Mouse (Mus musculus) lung, embryonic 14.5 days (tissue): ENCODE data around the gene Unc13d. TPM values are rescaled to one million over a fixed set of nuclear protein-coding genes. Genes with fewer than 3 reads are reported as not detected.

ENCODE experiments used
- ATAC-seq: fragments of 200-750 bp; cut with Nextera tagmentation; 2 replicates; pipeline ENCODE4 v1.8.0; 2017; ENCODE audit warnings: mild to moderate bottlenecking, moderate TSS enrichment, moderate library complexity; ENCODE audit not compliant: insufficient read depth
- DNase-seq: peaks from one replicate; pipeline ENCODE4 v3.0.0-alpha.2; 2015
- H3K27ac ChIP-seq: fragments of 300-500 bp; sonication (generic); 2 replicates; pipeline ENCODE4 v1.5.1; 2014; ENCODE audit warnings: low read depth, mild to moderate bottlenecking, moderate library complexity
- H3K27me3 ChIP-seq: fragments of 300-500 bp; sonication (generic); 2 replicates; pipeline ENCODE4 v1.6.1; 2014; ENCODE audit warnings: low read length, control low read depth; ENCODE audit not compliant: insufficient read depth
- H3K36me3 ChIP-seq: fragments of 300-500 bp; sonication (generic); 2 replicates; pipeline ENCODE4 v1.6.1; 2014; ENCODE audit warnings: control low read depth; ENCODE audit not compliant: insufficient read depth
- H3K4me1 ChIP-seq: fragments of 300-500 bp; sonication (generic); 2 replicates; pipeline ENCODE4 v1.6.1; 2014; ENCODE audit warnings: antibody characterized with exemption, control low read depth; ENCODE audit not compliant: insufficient read depth
- H3K4me2 ChIP-seq: fragments of 300-500 bp; sonication (generic); 2 replicates; pipeline ENCODE4 v1.6.1; 2014; ENCODE audit warnings: mild to moderate bottlenecking
- H3K4me3 ChIP-seq: fragments of 300-500 bp; sonication (generic); 2 replicates; pipeline ENCODE4 v1.5.1; 2014; ENCODE audit warnings: low read depth, low read length
- H3K9ac ChIP-seq: fragments of 300-500 bp; sonication (generic); 2 replicates; pipeline ENCODE4 v1.6.1; 2014
- H3K9me3 ChIP-seq: fragments of 300-500 bp; sonication (generic); 2 replicates; pipeline ENCODE4 v1.6.1; 2016; ENCODE audit warnings: low read depth, low read length, control low read depth
- CTCF ChIP-seq: IDR thresholded peaks from 2 replicates; pipeline ENCODE4 v1.5.1; 2016; ENCODE audit warnings: antibody characterized with exemption, low read depth
- WGBS: fragments of 180-500 bp; shearing (Covaris S2); extraction: QIAGEN DNeasy Blood & Tissue Kit; methylation state at CpG from one replicate; pipeline ENCODE4 v1.1.7; 2014; 5-methylcytosine and 5-hydroxymethylcytosine counted together
- polyA plus RNA-seq: library from polyadenylated mRNA; unstranded; fragments of >200 nt; fragmentation: Nextera tagmentation; extraction: Ambion mirVana; gene quantifications from 2 replicates; pipeline ENCODE4 v1.2.1, GENCODE M21; 2014

The Unc13d gene
- polyA plus RNA-seq, 1 experiment from 2014 or later = 3.3 TPM

GRCm38 (mm10) chr11:116106154-116106962 lies 28.6 kb upstream of the Unc13d start:
- Histone ChIP-seq H3K9me3 (no peaks in the 10 kb centered on the region), H3K36me3 (no peaks in the 10 kb centered on the region), H3K27me3 (peaks cover 41% of the 10 kb centered on the region), H3K4me2 (peak overlapping the region; percentile 51), H3K4me3 (peak overlapping the region; percentile 2; the same call in 1 of the 2 replicates), H3K9ac (peak overlapping the region; percentile 6), H3K4me1 (peaks cover 44% of the 10 kb centered on the region), H3K27ac (no peak overlapping the region)
- TF ChIP-seq CTCF = no peak
- DNase-seq = peak; percentile 59
- no peak for ATAC-seq
- WGBS = 23% methylated on average over 32 of the region's 32 CpGs

GRCm38 (mm10) chr11:116105065-116105464 lies 27.3 kb upstream of the Unc13d start:
- WGBS = 89% methylated on average over 2 of the region's 2 CpGs
- Histone ChIP-seq H3K9me3 (no peaks in the 10 kb centered on the region), H3K27me3 (peaks cover 35% of the 10 kb centered on the region), H3K4me2 (no peak overlapping the region), H3K9ac (no peak overlapping the region), H3K27ac (no peak overlapping the region), H3K36me3 (no peaks in the 10 kb centered on the region), H3K4me3 (no peak overlapping the region), H3K4me1 (peaks cover 52% of the 10 kb centered on the region)
- no peak for ATAC-seq
- no peak for DNase-seq
- no peak for TF ChIP-seq CTCF

- Histone ChIP-seq H3K36me3 (no peaks in the 10 kb centered on the region), H3K9me3 (no peaks in the 10 kb centered on the region), H3K4me2 (0 out of 2 replicates have a peak overlapping the region, but pooled peaks have one; percentile 5), H3K27me3 (peaks cover 26% of the 10 kb centered on the region), H3K27ac (peak overlapping the region; percentile 68), H3K9ac (no peak overlapping the region), H3K4me1 (peaks cover 49% of the 10 kb centered on the region), H3K4me3 (no peak overlapping the region)
- WGBS = 37% methylated on average over 14 of the region's 14 CpGs
- DNase-seq (peak; percentile 70), ATAC-seq (peak; percentile 44; the same call in 1 of the 2 replicates)
- no peak for TF ChIP-seq CTCF
Observed at GRCm38 (mm10) chr11:116104006-116104646, 26.4 kb upstream of the Unc13d start.

GRCm38 (mm10) chr11:116103572-116103971 lies 25.8 kb upstream of the Unc13d start:
- Histone ChIP-seq H3K9me3 (no peaks in the 10 kb centered on the region), H3K27ac (peak overlapping the region; percentile 68), H3K4me1 (peaks cover 49% of the 10 kb centered on the region), H3K36me3 (no peaks in the 10 kb centered on the region), H3K27me3 (peaks cover 20% of the 10 kb centered on the region), H3K9ac (no peak overlapping the region), H3K4me3 (no peak overlapping the region), H3K4me2 (no peak overlapping the region)
- DNase-seq (no peak), ATAC-seq (no peak)
- 69% methylated on average over 12 of the region's 12 CpGs for WGBS
- TF ChIP-seq CTCF = no peak

GRCm38 (mm10) chr11:116102472-116102871 lies 24.7 kb upstream of the Unc13d start:
- no peaks in the 10 kb centered on the region for H3K36me3 ChIP-seq
- no peak for DNase-seq
- no peaks in the 10 kb centered on the region for H3K9me3 ChIP-seq
- ATAC-seq = no peak
- H3K4me1 ChIP-seq = peaks cover 42% of the 10 kb centered on the region
- peak overlapping the region; percentile 42; the same call in 1 of the 2 replicates for H3K9ac ChIP-seq
- no peak for TF ChIP-seq CTCF
- peaks cover 9% of the 10 kb centered on the region for H3K27me3 ChIP-seq
- WGBS = 44% methylated on average over 3 of the region's 4 CpGs
- peak overlapping the region; percentile 32; the same call in 1 of the 2 replicates for H3K4me2 ChIP-seq
- no peak overlapping the region for H3K4me3 ChIP-seq
- H3K27ac ChIP-seq = peak overlapping the region; percentile 91

GRCm38 (mm10) chr11:116101931-116102381 lies 24.2 kb upstream of the Unc13d start:
- WGBS = 30% methylated on average over 11 of the region's 11 CpGs
- TF ChIP-seq CTCF = no peak
- Histone ChIP-seq H3K4me3 (no peak overlapping the region), H3K9me3 (no peaks in the 10 kb centered on the region), H3K27ac (peak overlapping the region; percentile 91), H3K4me2 (peak overlapping the region; percentile 32; the same call in 1 of the 2 replicates), H3K4me1 (peaks cover 41% of the 10 kb centered on the region), H3K27me3 (peaks cover 4% of the 10 kb centered on the region), H3K9ac (peak overlapping the region; percentile 42; the same call in 1 of the 2 replicates), H3K36me3 (no peaks in the 10 kb centered on the region)
- DNase-seq (peak; percentile 67), ATAC-seq (peak; percentile 45)

GRCm38 (mm10) chr11:116100839-116101238 lies 23.1 kb upstream of the Unc13d start:
- 76% methylated on average over 7 of the region's 7 CpGs for WGBS
- DNase-seq = no peak
- Histone ChIP-seq H3K9me3 (no peaks in the 10 kb centered on the region), H3K27me3 (no peaks in the 10 kb centered on the region), H3K27ac (peak overlapping the region; percentile 91; the same call in 1 of the 2 replicates), H3K4me3 (no peak overlapping the region), H3K9ac (no peak overlapping the region), H3K36me3 (no peaks in the 10 kb centered on the region), H3K4me1 (peaks cover 30% of the 10 kb centered on the region), H3K4me2 (no peak overlapping the region)
- no peak for ATAC-seq
- TF ChIP-seq CTCF = no peak
